Mouse (Mus musculus): ENCODE results near the gene Nhs. TPM values are rescaled to one million over a fixed set of nuclear protein-coding genes. Genes with fewer than 3 reads are reported as not detected.
A peak's percentile ranks its signal among the peaks of the same experiment; 100 is the strongest.

Nhs gene
- polyA plus RNA-seq, 1 experiment from 2014 or later, result 1.5 TPM

DNA sequence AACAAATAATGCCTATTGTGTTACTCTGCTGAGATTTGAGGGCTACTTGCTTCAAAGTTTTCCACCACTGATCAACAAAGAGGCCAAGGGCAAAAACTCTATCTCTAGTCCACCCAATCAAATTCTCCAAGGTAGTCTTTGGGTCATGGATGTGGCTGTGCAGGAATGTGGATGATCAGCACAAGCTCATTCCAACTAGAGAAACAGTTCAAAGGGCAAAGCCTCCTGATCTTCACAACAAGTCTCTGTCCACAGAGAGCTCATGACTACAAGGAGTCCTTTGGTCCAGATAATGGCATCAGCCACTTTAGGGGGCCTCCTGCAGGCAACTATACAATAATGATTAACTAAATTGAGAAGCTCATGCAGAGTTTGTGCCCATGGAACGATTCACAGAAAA, 155.7 kb downstream of the Nhs start:
- 48% methylated on average over 1 of the region's 1 CpGs for WGBS
- no peak overlapping the region for H3K9ac ChIP-seq
- ATAC-seq, result peak; percentile 66
- H3K36me3 ChIP-seq, result no peaks in the 10 kb centered on the region
- no peak overlapping the region for H3K4me3 ChIP-seq (replicated peaks)
- no peaks in the 10 kb centered on the region for H3K4me1 ChIP-seq (replicated peaks)
- H3K4me2 ChIP-seq (replicated peaks), result no peak overlapping the region
- no peaks in the 10 kb centered on the region for H3K9me3 ChIP-seq
- no peak overlapping the region for H3K27ac ChIP-seq
- H3K27me3 ChIP-seq (replicated peaks), result peaks cover 1% of the 10 kb centered on the region; the same call in 1 of the 2 replicates

DNA sequence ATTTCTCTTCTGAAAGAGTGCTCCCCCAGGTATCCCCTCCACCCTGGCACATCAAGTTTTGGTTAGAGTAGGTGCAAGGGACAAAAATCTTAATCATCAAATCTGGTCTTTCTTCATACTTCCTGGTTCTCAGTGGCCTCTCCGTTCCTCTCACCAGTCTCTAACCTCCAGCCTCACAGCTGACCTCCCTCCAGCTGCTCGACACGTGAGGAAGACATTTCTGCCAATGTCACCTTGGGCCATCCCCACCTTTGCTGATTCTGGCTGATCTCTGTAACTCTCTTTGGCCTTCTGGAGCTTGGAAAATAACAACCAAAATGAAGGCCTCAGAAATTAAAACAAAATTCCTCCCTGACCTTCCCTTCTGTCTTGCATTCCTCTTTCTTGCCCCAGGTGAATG, 160.7 kb downstream of the Nhs start:
- no peaks in the 10 kb centered on the region for H3K36me3 ChIP-seq
- H3K9ac ChIP-seq, result no peak overlapping the region
- no peak overlapping the region for H3K27ac ChIP-seq
- WGBS, result 77% methylated on average over 3 of the region's 3 CpGs
- no peaks in the 10 kb centered on the region for H3K4me1 ChIP-seq (replicated peaks)
- ATAC-seq, result no peak
- no peaks in the 10 kb centered on the region for H3K9me3 ChIP-seq
- no peaks in the 10 kb centered on the region for H3K27me3 ChIP-seq (replicated peaks)
- no peak overlapping the region for H3K4me3 ChIP-seq (replicated peaks)
- H3K4me2 ChIP-seq (replicated peaks), result no peak overlapping the region

DNA sequence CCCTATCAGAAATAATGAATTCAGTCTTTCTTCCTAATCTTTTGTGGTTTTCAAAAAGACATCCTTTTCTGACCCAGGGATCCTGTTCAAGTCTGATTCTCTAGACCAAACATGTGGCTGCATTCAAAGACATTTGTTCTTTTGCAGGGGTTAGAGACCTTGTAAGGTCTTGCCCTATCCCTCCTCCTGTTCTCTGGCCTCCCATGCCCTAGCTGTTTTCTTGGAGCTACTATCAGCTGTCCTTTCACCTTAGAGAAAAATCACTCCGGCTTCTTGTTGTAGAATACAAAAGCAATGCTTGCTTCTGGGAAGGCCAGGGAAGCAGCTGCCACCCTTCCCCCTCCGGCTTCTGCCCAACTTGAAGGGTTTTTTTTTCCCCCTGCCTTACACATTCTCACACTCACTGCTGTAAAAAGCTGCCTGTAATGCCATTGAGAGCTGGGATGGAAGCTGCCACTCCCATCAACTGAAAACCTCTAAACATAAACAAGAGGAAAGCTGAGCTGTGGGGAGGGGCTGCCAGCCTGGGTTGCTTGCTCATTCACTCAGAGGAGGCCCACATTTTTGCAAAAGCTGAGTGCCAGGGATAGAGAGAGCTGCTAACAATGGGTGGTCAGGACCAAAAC, 162.2 kb downstream of the Nhs start:
- Histone ChIP-seq H3K4me2 (replicated peaks) (no peak overlapping the region), H3K27me3 (replicated peaks) (no peaks in the 10 kb centered on the region), H3K9ac (no peak overlapping the region), H3K9me3 (no peaks in the 10 kb centered on the region), H3K4me1 (replicated peaks) (no peaks in the 10 kb centered on the region), H3K27ac (no peak overlapping the region), H3K36me3 (no peaks in the 10 kb centered on the region), H3K4me3 (replicated peaks) (no peak overlapping the region)
- 50% methylated on average over 2 of the region's 2 CpGs for WGBS
- ATAC-seq, result no peak

DNA sequence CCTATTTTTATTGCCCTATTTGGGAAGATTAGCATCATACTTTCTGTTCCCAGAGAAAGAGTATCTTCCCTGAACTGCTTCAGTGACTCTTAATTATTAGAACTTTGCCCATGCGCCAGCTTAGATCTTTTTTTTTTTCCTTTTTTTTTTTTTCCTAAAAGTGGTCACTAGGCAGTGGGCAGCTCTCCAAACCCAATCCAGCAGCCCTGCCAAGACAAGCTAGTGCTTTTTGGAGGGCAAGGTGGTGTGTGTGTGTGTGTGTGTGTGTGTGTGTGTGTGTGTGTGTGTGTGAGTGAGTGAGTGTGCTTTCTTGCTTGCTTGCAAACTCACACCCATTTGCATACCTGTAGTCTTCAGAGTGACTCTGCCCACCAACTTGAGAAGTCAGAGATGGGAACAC, 169.4 kb downstream of the Nhs start:
- H3K36me3 ChIP-seq, result no peaks in the 10 kb centered on the region
- no peaks in the 10 kb centered on the region for H3K9me3 ChIP-seq
- H3K4me1 ChIP-seq (replicated peaks), result no peaks in the 10 kb centered on the region
- H3K4me2 ChIP-seq (replicated peaks), result no peak overlapping the region
- H3K27me3 ChIP-seq (replicated peaks), result no peaks in the 10 kb centered on the region
- no peak overlapping the region for H3K9ac ChIP-seq
- H3K27ac ChIP-seq, result no peak overlapping the region
- no peak for ATAC-seq
- H3K4me3 ChIP-seq (replicated peaks), result no peak overlapping the region
- WGBS, result 86% methylated on average over 1 of the region's 1 CpGs

- 63% methylated on average over 6 of the region's 6 CpGs for WGBS
- no peaks in the 10 kb centered on the region for H3K36me3 ChIP-seq
- H3K9ac ChIP-seq, result no peak overlapping the region
- no peaks in the 10 kb centered on the region for H3K9me3 ChIP-seq
- no peak overlapping the region for H3K27ac ChIP-seq
- ATAC-seq, result no peak
- H3K4me1 ChIP-seq (replicated peaks), result no peaks in the 10 kb centered on the region
- no peak overlapping the region for H3K4me2 ChIP-seq (replicated peaks)
- 0 out of 2 replicates have a peak, but pooled peaks cover 3% of the 10 kb centered on the region for H3K27me3 ChIP-seq (replicated peaks)
- no peak overlapping the region for H3K4me3 ChIP-seq (replicated peaks)
Observed at GRCm38 (mm10) chrX:161984961-161985360, 174.6 kb downstream of the Nhs start.

- Histone ChIP-seq H3K27me3 (replicated peaks) (0 out of 2 replicates have a peak, but pooled peaks cover 3% of the 10 kb centered on the region), H3K4me1 (replicated peaks) (no peaks in the 10 kb centered on the region), H3K36me3 (no peaks in the 10 kb centered on the region), H3K9ac (no peak overlapping the region), H3K4me2 (replicated peaks) (no peak overlapping the region), H3K4me3 (replicated peaks) (no peak overlapping the region), H3K27ac (no peak overlapping the region), H3K9me3 (no peaks in the 10 kb centered on the region)
- ATAC-seq, result no peak
- 50% methylated on average over 6 of the region's 6 CpGs for WGBS
Observed at GRCm38 (mm10) chrX:161981399-161981798, 178.1 kb downstream of the Nhs start.

DNA sequence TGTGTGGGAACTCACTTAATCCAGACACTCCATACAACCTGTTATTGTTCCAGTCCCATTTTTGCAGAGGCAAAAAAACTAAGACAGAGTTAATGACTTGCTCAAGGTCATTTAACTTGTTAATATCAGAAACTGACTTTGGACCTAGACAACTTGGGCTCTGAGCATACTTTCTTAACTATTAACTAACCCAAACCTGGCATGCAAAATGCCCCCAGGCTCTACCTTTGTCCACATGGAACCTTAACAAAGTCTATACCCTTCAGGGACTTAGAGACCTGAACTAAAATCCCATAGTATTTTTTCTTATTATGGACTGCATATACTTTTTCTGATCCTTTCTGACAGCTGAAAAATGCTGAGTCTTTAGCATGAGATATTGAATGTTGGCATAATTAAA, 179.6 kb downstream of the Nhs start:
- H3K27me3 ChIP-seq (replicated peaks), result 0 out of 2 replicates have a peak, but pooled peaks cover 3% of the 10 kb centered on the region
- no peaks in the 10 kb centered on the region for H3K9me3 ChIP-seq
- no peak for ATAC-seq
- H3K36me3 ChIP-seq, result no peaks in the 10 kb centered on the region
- H3K4me3 ChIP-seq (replicated peaks), result no peak overlapping the region
- H3K27ac ChIP-seq, result no peak overlapping the region
- H3K9ac ChIP-seq, result no peak overlapping the region
- H3K4me1 ChIP-seq (replicated peaks), result no peaks in the 10 kb centered on the region
- no peak overlapping the region for H3K4me2 ChIP-seq (replicated peaks)

DNA sequence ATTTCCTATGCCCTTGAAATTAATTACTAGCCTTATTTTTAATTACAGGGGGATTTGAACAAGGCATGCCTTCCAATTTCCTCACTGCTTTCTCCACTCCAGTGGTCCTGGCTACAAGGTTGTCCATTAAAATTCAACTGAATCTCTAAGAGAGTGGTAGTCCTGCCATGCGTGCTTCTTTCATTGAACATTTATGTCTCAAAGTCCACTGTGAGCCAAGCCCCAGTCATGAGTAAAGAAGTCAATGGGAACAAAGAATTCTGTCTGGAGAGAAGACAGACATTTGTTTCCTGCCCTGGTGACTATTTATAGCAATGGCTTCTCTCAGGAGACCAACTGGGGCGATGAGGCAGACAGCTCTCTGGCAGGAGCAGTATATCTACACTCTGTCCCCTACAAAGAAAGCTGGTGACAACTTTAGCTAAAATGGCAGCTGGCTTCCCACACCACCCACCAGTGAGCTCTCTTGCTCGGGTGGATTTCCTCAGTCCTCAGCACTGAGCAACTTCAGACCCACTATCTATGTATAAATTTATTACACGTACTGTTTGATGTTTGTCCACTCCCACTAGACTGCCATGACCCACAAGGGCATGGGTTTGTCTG, 182.2 kb downstream of the Nhs start:
- Histone ChIP-seq H3K4me3 (replicated peaks) (no peak overlapping the region), H3K4me1 (replicated peaks) (no peaks in the 10 kb centered on the region), H3K9me3 (no peaks in the 10 kb centered on the region), H3K36me3 (no peaks in the 10 kb centered on the region), H3K9ac (no peak overlapping the region), H3K27ac (no peak overlapping the region), H3K27me3 (replicated peaks) (no peaks in the 10 kb centered on the region), H3K4me2 (replicated peaks) (no peak overlapping the region)
- WGBS, result 67% methylated on average over 4 of the region's 4 CpGs
- no peak for ATAC-seq

GRCm38 (mm10) chrX:161976376-161976775, 183.2 kb downstream of the Nhs start:
- H3K9ac ChIP-seq, result no peak overlapping the region
- no peak overlapping the region for H3K4me3 ChIP-seq (replicated peaks)
- H3K4me2 ChIP-seq (replicated peaks), result no peak overlapping the region
- no peak overlapping the region for H3K27ac ChIP-seq
- no peaks in the 10 kb centered on the region for H3K36me3 ChIP-seq
- H3K4me1 ChIP-seq (replicated peaks), result no peaks in the 10 kb centered on the region
- H3K9me3 ChIP-seq, result no peaks in the 10 kb centered on the region
- no peaks in the 10 kb centered on the region for H3K27me3 ChIP-seq (replicated peaks)
- 81% methylated on average over 2 of the region's 2 CpGs for WGBS
- no peak for ATAC-seq

GRCm38 (mm10) chrX:161973572-161973971, 186.0 kb downstream of the Nhs start:
- no peak overlapping the region for H3K27ac ChIP-seq
- no peak overlapping the region for H3K9ac ChIP-seq
- H3K27me3 ChIP-seq (replicated peaks), result 0 out of 2 replicates have a peak, but pooled peaks cover 2% of the 10 kb centered on the region
- H3K36me3 ChIP-seq, result no peaks in the 10 kb centered on the region
- no peak overlapping the region for H3K4me3 ChIP-seq (replicated peaks)
- no peak overlapping the region for H3K4me2 ChIP-seq (replicated peaks)
- ATAC-seq, result no peak
- no peaks in the 10 kb centered on the region for H3K4me1 ChIP-seq (replicated peaks)
- 53% methylated on average over 3 of the region's 3 CpGs for WGBS
- no peaks in the 10 kb centered on the region for H3K9me3 ChIP-seq

DNA sequence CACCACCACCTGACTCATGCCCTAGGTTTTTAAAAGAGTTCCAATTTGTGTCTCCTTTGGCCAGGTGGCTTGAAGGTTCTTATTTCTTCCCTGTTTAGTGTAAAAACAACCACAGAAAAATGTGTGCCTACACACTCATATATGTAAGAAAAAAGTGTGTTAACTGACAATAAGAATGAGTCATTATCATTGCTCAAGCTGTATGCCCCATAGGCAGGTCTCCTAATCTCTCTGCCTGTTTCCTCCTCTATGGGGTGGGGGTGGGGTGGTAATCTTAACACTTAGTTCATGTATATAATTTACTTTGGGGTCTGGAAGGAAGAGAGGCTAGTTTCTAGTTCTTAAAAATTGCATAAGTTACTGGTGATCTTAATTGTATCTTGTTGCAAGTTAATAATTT, 186.8 kb downstream of the Nhs start:
- no peaks in the 10 kb centered on the region for H3K9me3 ChIP-seq
- no peak overlapping the region for H3K27ac ChIP-seq
- H3K4me2 ChIP-seq (replicated peaks), result no peak overlapping the region
- H3K27me3 ChIP-seq (replicated peaks), result 0 out of 2 replicates have a peak, but pooled peaks cover 2% of the 10 kb centered on the region
- no peaks in the 10 kb centered on the region for H3K4me1 ChIP-seq (replicated peaks)
- H3K9ac ChIP-seq, result no peak overlapping the region
- H3K4me3 ChIP-seq (replicated peaks), result no peak overlapping the region
- H3K36me3 ChIP-seq, result no peaks in the 10 kb centered on the region
- no peak for ATAC-seq

GRCm38 (mm10) chrX:161971961-161972502, 187.5 kb downstream of the Nhs start:
- no peaks in the 10 kb centered on the region for H3K36me3 ChIP-seq
- no peaks in the 10 kb centered on the region for H3K4me1 ChIP-seq (replicated peaks)
- 78% methylated on average over 3 of the region's 3 CpGs for WGBS
- H3K9ac ChIP-seq, result no peak overlapping the region
- ATAC-seq, result no peak
- H3K27ac ChIP-seq, result no peak overlapping the region
- H3K27me3 ChIP-seq (replicated peaks), result 0 out of 2 replicates have a peak, but pooled peaks cover 2% of the 10 kb centered on the region
- no peak overlapping the region for H3K4me2 ChIP-seq (replicated peaks)
- no peaks in the 10 kb centered on the region for H3K9me3 ChIP-seq
- H3K4me3 ChIP-seq (replicated peaks), result no peak overlapping the region

DNA sequence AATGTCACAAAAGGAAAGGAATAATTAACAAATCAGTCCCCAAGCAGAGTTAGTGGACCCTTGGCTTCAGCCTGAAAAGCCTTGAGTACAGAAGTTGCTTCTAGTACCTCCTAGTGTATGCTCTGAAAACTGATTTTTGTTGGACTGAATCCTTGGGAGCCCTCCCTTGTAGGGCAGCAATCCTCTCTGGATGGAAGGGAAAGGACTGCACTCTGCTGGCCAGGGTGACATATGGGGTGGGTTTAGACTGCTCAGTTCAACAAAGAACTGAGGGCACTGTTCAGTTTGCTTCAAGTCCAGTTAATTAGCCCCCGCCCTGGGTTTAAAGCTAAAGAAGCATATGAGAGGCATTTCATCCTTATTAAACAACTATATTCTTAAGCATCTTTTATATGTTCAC, 188.4 kb downstream of the Nhs start:
- WGBS, result 93% methylated on average over 1 of the region's 1 CpGs
- Histone ChIP-seq H3K4me3 (replicated peaks) (no peak overlapping the region), H3K36me3 (no peaks in the 10 kb centered on the region), H3K27ac (no peak overlapping the region), H3K9me3 (no peaks in the 10 kb centered on the region), H3K9ac (no peak overlapping the region), H3K4me1 (replicated peaks) (no peaks in the 10 kb centered on the region), H3K4me2 (replicated peaks) (no peak overlapping the region), H3K27me3 (replicated peaks) (0 out of 2 replicates have a peak, but pooled peaks cover 2% of the 10 kb centered on the region)
- ATAC-seq, result no peak

Data from intestine, embryonic 15.5 days (tissue).